Mouse (Mus musculus) liver, adult (tissue): ENCODE results near the gene Snx5.

Experiments
- GATA4 ChIP-seq: IDR thresholded peaks from 2 replicates; pipeline ENCODE4 v1.6.1; 2014; ENCODE audit warnings: mild to moderate bottlenecking, low read length; ENCODE audit not compliant: insufficient replicate concordance

Gene Snx5

GRCm38 (mm10) chr2:144215601-144216000 is 55.1 kb downstream of the Snx5 start:
- TF ChIP-seq GATA4 = no peak

- TF ChIP-seq GATA4 = no peak
Measured at GRCm38 (mm10) chr2:144215195-144215594, 55.5 kb downstream of the Snx5 start.

GRCm38 (mm10) chr2:144214508-144215185 is 56.1 kb downstream of the Snx5 start:
- no peak for TF ChIP-seq GATA4

GRCm38 (mm10) chr2:144213803-144214202 is 56.9 kb downstream of the Snx5 start:
- TF ChIP-seq GATA4 = no peak

GRCm38 (mm10) chr2:144209425-144209824 is 61.3 kb downstream of the Snx5 start:
- no peak for TF ChIP-seq GATA4

- TF ChIP-seq GATA4 = no peak
Measured at GRCm38 (mm10) chr2:144207365-144207764, 63.3 kb downstream of the Snx5 start.

- TF ChIP-seq GATA4 = no peak
Measured at GRCm38 (mm10) chr2:144203001-144203400, 67.7 kb downstream of the Snx5 start.

GRCm38 (mm10) chr2:144202567-144202966 is 68.1 kb downstream of the Snx5 start:
- TF ChIP-seq GATA4 = no peak

GRCm38 (mm10) chr2:144202151-144202550 is 68.6 kb downstream of the Snx5 start:
- no peak for TF ChIP-seq GATA4
